Mouse (Mus musculus): Measurements from ENCODE around the gene Mrpl44.

GRCm38 (mm10) chr1:79755376-79755775, 20.4 kb upstream of the Mrpl44 start:
- TF ChIP-seq POLR2A (IDR thresholded peaks at IDR 0.05; ENCODE audit: extremely low read depth, insufficient read depth, low read length) = no peak
- TF ChIP-seq CTCF (IDR thresholded peaks at IDR 0.05; ENCODE audit: low read depth, low read length) = no peak

Data from liver, adult 2 months (tissue).